Mouse (Mus musculus) activated CD4-positive, CD25-positive, alpha-beta regulatory T cell, adult 4 months (primary cell): Measurements from ENCODE around the gene Dock2. TPM values are rescaled to one million over a fixed set of nuclear protein-coding genes. Genes with fewer than 3 reads are reported as not detected.

Experiments used
- ATAC-seq: one replicate; pipeline ENCODE4 v1.8.0; 2017
- polyA plus RNA-seq, 2 experiments: library from polyadenylated mRNA; unstranded; fragments of 100-300 nt; shearing (Covaris generic); gene quantifications; one replicate each; pipeline ENCODE4 v1.2.1; 2017

Dock2 gene
- polyA plus RNA-seq, 2 experiments from 2014 or later: 271 to 290 TPM

- ATAC-seq: no peak
Measured at GRCm38 (mm10) chr11:34525096-34525891, 258.4 kb downstream of the Dock2 start.

DNA sequence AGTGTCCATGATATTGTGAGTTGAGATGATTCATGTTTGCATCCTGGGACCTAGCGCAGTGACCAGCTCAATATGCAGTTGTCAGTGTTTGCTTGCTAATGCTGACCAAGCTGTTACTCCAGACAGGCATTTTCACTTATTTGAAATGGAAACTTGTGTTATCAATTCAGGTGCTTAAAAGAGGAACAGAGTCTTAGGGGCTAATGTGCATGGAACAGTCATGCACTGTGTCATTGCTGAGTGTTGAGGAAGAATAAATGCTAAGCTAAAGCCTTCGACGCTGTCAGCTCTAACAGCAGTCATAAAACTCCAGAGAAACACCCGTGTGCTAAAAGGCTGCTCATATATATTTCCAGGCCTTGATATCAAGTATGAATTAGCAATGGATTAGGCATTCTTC is 259.1 kb downstream of the Dock2 start:
- no peak for ATAC-seq

DNA sequence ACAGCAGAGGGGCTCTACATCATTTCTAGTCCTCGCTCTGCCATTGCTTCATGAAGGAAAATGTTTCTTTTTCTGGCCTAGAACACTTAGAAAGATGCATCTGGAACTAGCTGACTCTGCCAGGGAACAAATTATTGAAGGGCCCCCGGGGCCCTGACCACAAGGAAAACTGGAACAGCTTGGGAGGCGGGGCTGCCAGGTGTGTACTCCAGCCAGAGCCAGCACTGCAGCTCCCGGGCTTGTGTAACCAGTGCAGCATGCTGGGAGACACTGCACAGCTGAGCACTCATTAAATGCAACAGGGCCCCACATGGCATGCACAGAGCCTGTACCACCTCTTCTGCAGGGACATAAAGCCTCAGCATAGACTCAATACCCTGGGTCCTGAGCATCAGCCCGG is 265.1 kb downstream of the Dock2 start:
- ATAC-seq: no peak

- no peak for ATAC-seq
Measured at GRCm38 (mm10) chr11:34516971-34517370, 266.7 kb downstream of the Dock2 start.

- no peak for ATAC-seq
Measured at GRCm38 (mm10) chr11:34515301-34515700, 268.4 kb downstream of the Dock2 start.

GRCm38 (mm10) chr11:34506390-34506789 is 277.3 kb downstream of the Dock2 start:
- peak; percentile 79 for ATAC-seq

DNA sequence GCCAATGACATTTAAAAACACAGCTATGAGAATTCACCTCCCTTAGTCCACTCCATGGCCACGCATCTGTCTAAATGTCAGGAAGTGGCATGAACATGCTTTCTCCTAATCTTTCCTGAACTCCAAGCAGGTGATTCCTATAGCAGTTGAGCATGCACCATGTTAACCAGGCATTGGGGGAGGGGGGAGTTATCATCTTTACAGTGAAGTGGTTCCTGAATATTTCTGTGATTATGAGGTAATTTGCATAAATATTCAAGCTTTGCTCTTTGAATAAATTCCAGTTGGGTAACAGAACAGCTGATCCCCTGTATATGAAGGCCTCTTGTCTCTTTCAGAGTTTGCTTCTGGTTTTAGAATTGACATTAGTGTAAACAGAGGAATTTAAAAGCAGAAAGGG is 284.0 kb downstream of the Dock2 start:
- ATAC-seq: no peak

GRCm38 (mm10) chr11:34494682-34495081 is 289.0 kb downstream of the Dock2 start:
- ATAC-seq: no peak

- no peak for ATAC-seq
Measured at GRCm38 (mm10) chr11:34492986-34493385, 290.7 kb downstream of the Dock2 start.

DNA sequence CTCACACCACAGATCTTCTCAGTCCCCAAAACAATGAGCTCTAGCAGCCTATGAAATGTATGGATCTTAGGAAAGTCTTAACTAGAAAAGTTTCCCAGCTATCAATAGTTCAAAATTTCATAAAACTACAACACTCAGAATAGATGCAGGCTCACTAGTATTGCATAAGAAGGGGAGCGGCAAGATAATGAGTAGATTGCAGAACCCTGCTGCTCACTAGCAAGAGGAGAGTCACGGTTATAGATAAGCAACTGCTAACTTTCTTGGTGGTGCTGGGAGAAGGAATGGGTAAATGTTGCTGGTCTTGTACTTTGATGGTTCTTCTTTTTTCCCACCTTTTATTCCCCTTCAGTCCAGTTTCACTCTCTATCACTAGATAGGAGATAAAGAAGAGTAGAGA is 291.5 kb downstream of the Dock2 start:
- ATAC-seq: no peak

DNA sequence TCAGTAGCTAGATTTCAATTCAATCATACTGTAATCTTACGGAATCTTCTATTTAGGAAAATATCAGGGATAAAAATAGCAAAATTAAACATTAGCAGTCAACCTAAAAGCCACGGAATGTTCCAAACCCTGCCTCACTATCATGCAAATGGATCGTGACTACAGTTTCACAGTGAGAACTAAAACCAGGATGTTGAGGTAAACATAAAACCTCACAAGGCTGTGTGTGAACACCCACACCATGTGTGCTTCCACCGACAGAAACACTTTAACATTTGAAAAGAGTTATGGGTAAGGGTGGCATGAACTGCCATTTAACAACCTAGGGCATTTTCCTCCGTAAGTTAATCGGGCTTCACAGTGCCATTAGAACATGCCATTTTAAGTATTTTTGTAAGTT is 294.1 kb downstream of the Dock2 start:
- no peak for ATAC-seq

DNA sequence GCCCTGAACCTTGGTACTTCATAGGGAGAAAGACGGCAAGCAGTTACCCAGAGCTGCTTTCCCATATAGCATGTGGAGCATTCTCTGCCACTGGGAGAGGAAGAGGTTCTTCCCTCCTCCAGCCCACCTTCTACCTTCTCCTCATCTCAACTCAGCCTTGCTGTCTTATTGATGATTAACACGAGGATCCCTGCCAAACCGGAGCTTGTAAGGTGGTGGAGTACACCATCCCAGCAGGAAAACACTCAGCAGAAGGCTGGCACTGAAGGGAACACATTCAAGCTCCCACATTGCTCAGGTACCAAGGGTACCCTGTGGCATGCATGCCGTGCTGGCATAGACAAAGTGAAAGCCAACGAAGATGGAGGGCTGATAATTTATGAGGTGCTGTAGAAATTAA is 304.4 kb downstream of the Dock2 start:
- no peak for ATAC-seq

DNA sequence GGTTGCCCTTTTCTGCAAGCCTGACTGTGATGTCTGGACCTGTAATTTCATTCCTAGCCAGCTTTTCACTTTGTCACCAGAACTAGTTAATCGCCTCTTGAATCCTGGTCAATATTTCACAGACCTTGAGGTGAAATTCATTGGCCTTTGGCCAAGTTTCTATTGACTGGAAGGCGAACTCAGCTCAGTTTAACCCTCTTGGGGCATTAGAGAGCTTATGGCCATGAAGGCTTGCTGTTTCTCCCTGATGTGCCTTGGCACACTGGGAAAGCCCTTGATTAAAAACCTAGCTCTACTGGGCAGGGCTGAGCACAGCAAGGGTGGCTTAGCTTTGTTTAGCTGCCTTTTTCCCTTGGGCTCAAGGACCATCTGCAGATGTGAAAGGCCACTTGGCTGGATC is 313.9 kb downstream of the Dock2 start:
- ATAC-seq: no peak

DNA sequence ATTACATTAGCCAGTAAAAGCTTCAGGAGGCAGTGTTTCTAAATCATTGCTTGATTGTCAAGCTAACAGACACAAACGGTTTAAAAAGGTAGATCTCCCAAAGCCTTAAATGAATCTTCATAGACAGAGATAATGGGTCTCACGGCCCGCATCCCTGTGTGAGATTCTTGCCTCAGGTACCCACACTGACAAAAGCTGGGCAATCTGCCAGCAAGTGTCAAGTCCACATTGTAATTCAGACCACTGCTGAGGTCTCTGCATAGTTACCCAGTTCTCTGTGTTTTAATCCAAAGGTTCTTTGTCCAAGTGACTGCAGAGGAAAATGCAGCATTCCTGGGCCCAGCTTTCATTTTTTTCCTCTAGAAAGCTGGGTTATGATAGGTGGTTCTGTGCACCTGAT is 315.1 kb downstream of the Dock2 start:
- ATAC-seq: no peak

DNA sequence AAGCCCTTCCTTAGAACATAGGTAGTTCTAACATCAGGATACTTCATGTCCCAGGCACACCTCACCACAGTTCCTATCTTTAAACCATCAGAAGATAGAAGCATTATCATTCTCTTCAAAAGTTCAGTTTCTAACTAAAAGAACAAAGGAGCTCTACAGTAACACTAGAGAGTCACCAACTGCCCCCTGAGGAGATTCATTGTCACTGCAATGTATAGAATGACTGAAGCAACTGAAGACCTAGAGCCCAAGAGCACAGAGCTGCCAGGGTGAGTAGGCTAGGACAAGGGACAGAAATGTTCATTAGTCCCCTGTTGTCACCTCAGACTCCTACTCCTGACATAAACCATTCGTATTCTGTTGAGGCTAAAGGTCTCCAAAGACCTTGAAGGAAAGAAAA is 316.6 kb downstream of the Dock2 start:
- no peak for ATAC-seq

GRCm38 (mm10) chr11:34449944-34450343 is 333.7 kb downstream of the Dock2 start:
- no peak for ATAC-seq

DNA sequence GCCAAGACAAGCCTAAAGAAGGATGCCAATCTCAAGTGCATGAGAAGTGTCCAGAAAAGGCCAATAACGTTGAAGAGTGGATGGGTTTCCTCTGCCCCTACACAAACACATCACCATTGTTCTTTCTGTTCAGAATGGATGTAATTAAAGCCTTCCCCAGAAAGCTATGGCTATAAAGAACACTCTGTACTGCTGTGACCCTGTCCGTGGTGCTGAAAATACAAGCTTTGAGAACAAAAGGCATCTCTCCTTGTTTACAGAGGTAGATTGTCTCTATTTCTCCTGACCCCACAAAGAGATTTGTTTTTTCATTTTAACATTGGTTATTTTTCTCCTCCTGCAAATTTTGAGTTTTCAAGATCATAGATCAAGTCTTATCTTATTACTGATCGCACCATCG is 335.8 kb downstream of the Dock2 start:
- ATAC-seq: no peak

GRCm38 (mm10) chr11:34438429-34438828 is 345.3 kb downstream of the Dock2 start:
- ATAC-seq: no peak

DNA sequence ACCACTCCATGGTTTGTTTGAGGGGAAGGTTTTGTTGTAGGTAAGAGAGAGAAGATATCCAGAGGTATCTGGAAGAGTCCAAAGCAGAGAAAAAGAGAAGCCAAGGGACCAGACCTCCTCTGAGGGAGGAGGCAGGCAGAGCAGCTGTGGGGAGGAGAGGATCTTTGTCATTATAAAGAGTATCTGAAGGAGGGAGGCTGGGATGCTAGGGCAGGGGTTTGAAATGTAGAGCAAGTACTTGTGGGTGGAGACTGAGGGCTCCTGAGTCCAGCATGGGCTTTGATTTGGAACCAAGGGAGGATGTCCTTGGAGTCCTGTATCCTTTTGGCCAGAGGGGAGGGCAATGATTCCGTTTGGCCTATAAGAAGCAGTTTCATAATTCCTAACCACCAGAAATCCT is 346.2 kb downstream of the Dock2 start:
- ATAC-seq: no peak

GRCm38 (mm10) chr11:34431978-34432377 is 351.7 kb downstream of the Dock2 start:
- ATAC-seq: no peak

DNA sequence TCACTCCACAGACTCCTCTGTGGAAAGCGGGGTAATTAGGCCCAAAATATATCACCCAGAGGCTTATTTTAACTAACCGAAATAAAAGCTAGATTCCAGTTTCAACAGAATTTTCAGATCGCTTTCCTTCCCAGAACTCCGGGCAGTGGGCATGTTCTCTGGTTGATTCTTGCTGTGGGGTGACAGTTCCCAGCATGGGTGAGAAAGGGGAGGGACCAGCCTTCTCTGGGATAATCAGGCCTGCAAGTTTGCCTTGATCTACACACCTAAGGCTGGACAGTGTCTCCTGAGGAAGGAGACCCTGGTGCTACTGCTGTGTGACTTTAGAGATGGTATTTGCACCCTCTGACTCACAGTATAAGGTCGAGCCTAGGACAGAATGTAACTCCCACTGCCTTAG is 352.3 kb downstream of the Dock2 start:
- ATAC-seq: no peak

DNA sequence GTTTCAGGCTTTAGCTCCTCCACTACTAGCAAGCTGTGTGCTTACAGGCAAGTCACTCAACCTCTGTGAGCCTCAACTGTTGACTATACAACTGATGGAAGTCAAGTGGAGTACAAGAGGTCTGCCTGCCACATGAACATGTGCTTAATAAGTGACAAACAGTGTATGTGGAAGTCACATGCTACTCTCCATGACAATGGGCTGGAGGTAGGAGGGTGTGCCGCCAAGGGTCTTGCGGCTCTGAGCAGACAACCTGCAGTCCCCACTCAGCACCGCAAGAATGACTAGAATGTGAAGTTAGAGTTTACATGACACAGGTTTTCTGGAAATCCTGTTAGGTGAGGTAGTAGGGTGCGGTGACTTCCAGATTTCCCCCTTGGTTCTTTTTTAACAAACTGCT is 352.8 kb downstream of the Dock2 start:
- ATAC-seq: no peak

DNA sequence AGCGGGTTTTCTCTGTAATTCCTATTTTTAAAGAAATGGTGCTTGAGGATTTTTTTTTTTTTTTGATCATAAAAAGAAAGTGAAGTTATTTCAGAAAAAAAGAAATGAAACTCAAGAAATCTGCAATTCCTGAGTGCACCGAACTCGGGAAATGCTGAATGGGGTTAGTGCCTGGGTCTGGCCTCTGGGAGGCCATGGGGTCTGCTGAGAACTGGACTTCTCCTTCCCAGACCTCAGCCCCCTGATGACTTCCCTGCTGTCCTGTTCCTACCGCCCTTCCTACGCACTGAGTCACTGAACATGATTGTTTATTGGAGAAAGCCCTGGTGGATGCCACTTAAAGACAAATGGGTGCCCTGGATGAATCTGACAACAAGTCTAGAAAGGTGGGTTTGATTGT is 356.5 kb downstream of the Dock2 start:
- no peak for ATAC-seq

DNA sequence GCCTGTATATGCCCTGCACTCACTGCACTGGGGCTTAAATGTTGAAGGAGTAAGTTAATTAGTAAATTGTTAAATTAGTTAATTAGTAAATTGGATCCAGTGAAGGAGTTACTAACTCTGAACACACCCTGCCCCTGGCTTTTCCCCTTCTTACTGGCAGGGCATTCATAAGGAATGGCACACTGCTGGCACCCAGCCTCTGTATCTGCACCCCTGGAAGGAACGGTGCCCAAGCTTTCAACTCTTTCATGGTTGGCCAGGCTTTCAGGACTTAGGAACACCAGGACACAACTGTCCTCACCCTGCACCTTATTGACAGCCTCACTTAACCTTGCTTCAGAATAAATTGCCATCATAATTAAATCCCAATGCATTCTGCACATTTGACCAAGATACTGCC is 359.1 kb downstream of the Dock2 start:
- ATAC-seq: no peak

DNA sequence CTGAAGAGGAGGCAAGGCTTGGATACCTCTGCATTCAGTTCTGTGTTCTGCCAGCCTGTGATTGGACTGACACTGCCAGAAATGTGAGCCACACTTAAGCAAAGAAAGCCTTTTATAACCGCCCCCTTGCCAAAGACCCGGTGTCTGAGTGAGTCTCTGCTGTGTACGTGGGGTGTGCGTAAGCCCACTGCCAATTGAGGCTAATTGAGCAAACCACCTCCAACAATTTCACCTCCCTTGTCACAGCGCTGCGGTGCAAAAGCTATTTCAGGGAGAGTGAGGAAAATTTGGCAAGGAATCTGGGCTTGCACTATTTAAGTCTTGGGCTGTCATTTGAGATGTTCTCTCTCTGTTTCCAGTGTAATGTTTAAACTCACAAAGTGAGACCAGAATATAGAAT is 362.6 kb downstream of the Dock2 start:
- no peak for ATAC-seq
